Mouse (Mus musculus): ENCODE results near the gene Galk1. TPM values are rescaled to one million over a fixed set of nuclear protein-coding genes. Genes with fewer than 3 reads are reported as not detected.

Galk1 gene
- total RNA-seq, 2 experiments from 2014 or later, result 52.9 to 54.3 TPM

GRCm38 (mm10) chr11:115974309-115975082, 38.0 kb downstream of the Galk1 start, which contains the start of gene Itgb4:
TSS of gene Itgb4 (plus strand) at chr11:115974709.
- DNase-seq, result peak; percentile 35

GRCm38 (mm10) chr11:115971016-115971415, 41.5 kb downstream of the Galk1 start:
- no peak for DNase-seq

- no peak for DNase-seq
Measured at GRCm38 (mm10) chr11:115970006-115970673, 42.4 kb downstream of the Galk1 start.

- DNase-seq, result no peak
Measured at GRCm38 (mm10) chr11:115968731-115969405, 43.7 kb downstream of the Galk1 start.

GRCm38 (mm10) chr11:115964977-115965604, 47.4 kb downstream of the Galk1 start:
- DNase-seq, result peak; percentile 66

GRCm38 (mm10) chr11:115962651-115963412, 49.7 kb downstream of the Galk1 start:
- DNase-seq, result no peak

GRCm38 (mm10) chr11:115959018-115959417, 53.5 kb downstream of the Galk1 start:
- DNase-seq, result no peak

Other genes with a start within 250 kb of the Galk1 start
- gene Tmem94, start 247.3 kb downstream of the Galk1 start, total RNA-seq (2021), result 100 to 1,000 TPM; 103 to 108 TPM
- gene Caskin2, start 199.1 kb downstream of the Galk1 start, total RNA-seq (2021), result 10 to 100 TPM; 51.7 to 58.8 TPM
- gene Tsen54, start 198.0 kb downstream of the Galk1 start, total RNA-seq (2021), result 10 to 100 TPM; 13.0 to 14.2 TPM
- 10 to 100 TPM; 20.0 to 21.2 TPM for gene Llgl2, start 188.7 kb downstream of the Galk1 start, total RNA-seq (2021)
- gene Myo15b, start 154.3 kb downstream of the Galk1 start, total RNA-seq (2021), result under 1 TPM; 0.16 to 0.19 TPM
- 10 to 100 TPM; 28.7 to 29.9 TPM for gene Smim5, start 112.8 kb downstream of the Galk1 start, total RNA-seq (2021)
- gene Smim6, start 100.7 kb downstream of the Galk1 start, total RNA-seq (2021), result under 1 TPM in 1 of 2 experiments, not detected in 1; 0.27 TPM
- gene Sap30bp, start 79.4 kb downstream of the Galk1 start, total RNA-seq (2021), result 10 to 100 TPM; 25.7 to 29.0 TPM
- gene Recql5, start 79.2 kb downstream of the Galk1 start, total RNA-seq (2021), result 1 to 10 TPM; 8.0 to 10.0 TPM
- gene Itgb4, start 38.0 kb downstream of the Galk1 start, total RNA-seq (2021), result 1 to 10 TPM; 5.0 to 5.4 TPM
- 100 to 1,000 TPM; 466 to 502 TPM for gene H3f3b, start 15.2 kb upstream of the Galk1 start, total RNA-seq (2021)
- gene Unk, start 17.6 kb upstream of the Galk1 start, total RNA-seq (2021), result 10 to 100 TPM; 22.3 to 25.0 TPM
- under 1 TPM; 0.88 to 0.95 TPM for gene Unc13d, start 65.2 kb upstream of the Galk1 start, total RNA-seq (2021)
- gene Wbp2, start 74.3 kb upstream of the Galk1 start, total RNA-seq (2021), result 100 to 1,000 TPM; 107 TPM
- 10 to 100 TPM; 47.1 to 50.9 TPM for gene Trim47, start 114.5 kb upstream of the Galk1 start, total RNA-seq (2021)
- gene Trim65, start 118.4 kb upstream of the Galk1 start, total RNA-seq (2021), result 1 to 10 TPM; 4.3 to 4.8 TPM
- 10 to 100 TPM; 52.5 to 55.3 TPM for gene Mrpl38, start 126.1 kb upstream of the Galk1 start, total RNA-seq (2021)
- 10 to 100 TPM; 20.2 to 21.5 TPM for gene Fbf1, start 155.4 kb upstream of the Galk1 start, total RNA-seq (2021)
- gene Ten1, start 186.1 kb upstream of the Galk1 start, total RNA-seq (2021), result 10 to 100 TPM; 32.7 to 39.6 TPM
- gene Acox1, start 186.3 kb upstream of the Galk1 start, total RNA-seq (2021), result 10 to 100 TPM; 70.3 to 73.3 TPM
- 1 to 10 TPM; 1.2 to 1.6 TPM for gene Evpl, start 225.4 kb upstream of the Galk1 start, total RNA-seq (2021)